Mouse (Mus musculus) urinary bladder, postnatal 36 days (tissue): Measurements from ENCODE around the gene Arl14.
"Not testable (repeated sequence)": the region's sequence is repeated elsewhere in the genome, so short reads cannot be mapped to it uniquely, and the experiment has no call there.

Experiments used
- DNase-seq, 2 experiments: peaks; one replicate each; pipeline ENCODE4 v3.0.0; 2022; ENCODE audit warnings: low spot score in 2 of 2, mixed read lengths in 1 of 2

Arl14 gene

DNA sequence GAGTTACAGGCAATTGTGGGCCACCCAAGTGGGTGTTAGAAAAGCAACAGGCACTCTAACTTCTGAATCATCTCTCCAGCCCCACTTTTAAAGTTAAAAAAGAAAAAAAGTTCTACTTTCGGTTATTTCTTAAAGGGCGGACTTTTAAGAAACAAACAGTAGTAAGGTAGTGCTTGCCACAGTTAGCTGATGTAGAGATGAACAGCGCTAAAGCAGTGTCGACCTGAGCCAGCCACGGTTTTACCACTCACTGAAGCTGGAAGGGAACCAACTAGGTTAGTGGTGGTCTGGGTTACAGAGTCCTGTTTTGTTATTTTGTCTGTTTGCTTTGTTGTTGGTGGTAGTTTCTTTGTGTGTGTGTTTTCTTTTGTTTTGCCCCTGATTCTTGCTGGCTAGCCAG lies 8.8 kb upstream of the Arl14 start:
- DNase-seq: no peak

- DNase-seq: no peak
Observed at GRCm38 (mm10) chr3:69214566-69214965, 7.7 kb upstream of the Arl14 start.

- no peak for DNase-seq
Observed at GRCm38 (mm10) chr3:69222502-69222900, 282 bp downstream of the Arl14 start.

- no peak for DNase-seq
Observed at GRCm38 (mm10) chr3:69222987-69223386, 768 bp downstream of the Arl14 start.

GRCm38 (mm10) chr3:69223666-69224065 lies 1.4 kb downstream of the Arl14 start:
- DNase-seq: no peak

- no peak for DNase-seq
Observed at GRCm38 (mm10) chr3:69225019-69225418, 2.8 kb downstream of the Arl14 start.

GRCm38 (mm10) chr3:69226496-69226895 lies 4.3 kb downstream of the Arl14 start:
- DNase-seq: no peak

GRCm38 (mm10) chr3:69228002-69228401 lies 5.8 kb downstream of the Arl14 start:
- no peak for DNase-seq

DNA sequence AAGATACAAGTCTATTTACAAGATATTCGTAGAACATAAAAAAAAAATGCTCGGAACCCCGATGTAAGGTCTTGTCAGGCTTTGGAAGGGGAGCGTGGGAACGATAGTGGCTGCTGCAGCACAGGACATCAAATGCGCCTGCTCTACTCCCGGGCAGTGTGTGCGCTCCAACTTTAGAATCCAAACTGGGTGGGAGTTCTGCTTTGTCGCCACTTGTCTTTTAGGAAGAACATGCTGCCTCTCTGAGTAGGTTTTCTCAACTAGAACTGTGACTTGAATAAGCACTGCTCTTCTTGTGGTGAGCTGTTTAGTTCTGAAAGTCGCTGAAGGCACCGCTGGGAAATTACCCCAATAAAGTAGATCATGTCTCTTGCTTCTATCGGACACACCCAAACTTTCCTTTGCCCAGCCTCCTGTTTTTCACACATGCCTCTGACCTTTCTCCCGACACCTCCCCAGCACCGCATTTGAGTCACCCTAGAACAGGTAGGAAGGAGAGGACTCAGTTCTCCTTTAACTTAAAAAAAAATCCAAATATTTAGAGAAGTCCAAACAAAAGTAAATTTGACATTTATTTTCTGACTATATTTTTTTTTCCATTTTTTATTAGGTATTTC lies 9.4 kb downstream of the Arl14 start:
- DNase-seq: no peak

GRCm38 (mm10) chr3:69233552-69234189 lies 11.5 kb downstream of the Arl14 start:
- DNase-seq: not testable (repeated sequence)

DNA sequence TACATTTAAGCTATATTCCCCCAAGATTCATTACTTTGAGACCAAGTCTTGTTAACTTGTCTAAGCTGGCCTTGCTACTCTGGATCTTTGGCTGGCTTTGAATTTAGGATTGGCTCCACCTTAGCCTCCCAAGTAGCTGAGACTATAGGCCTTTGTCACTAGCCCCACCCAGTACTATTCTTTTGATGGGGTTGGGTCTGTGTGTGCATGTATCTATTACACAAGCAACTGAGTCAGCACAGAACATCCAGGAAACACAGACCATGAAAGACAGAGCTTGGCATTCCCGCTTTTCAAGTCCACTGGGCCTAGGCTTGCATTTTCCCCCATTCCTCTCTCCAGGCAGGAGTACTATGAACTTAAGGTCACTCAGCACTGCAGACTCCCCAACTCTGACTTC lies 12.3 kb downstream of the Arl14 start:
- DNase-seq: no peak

DNA sequence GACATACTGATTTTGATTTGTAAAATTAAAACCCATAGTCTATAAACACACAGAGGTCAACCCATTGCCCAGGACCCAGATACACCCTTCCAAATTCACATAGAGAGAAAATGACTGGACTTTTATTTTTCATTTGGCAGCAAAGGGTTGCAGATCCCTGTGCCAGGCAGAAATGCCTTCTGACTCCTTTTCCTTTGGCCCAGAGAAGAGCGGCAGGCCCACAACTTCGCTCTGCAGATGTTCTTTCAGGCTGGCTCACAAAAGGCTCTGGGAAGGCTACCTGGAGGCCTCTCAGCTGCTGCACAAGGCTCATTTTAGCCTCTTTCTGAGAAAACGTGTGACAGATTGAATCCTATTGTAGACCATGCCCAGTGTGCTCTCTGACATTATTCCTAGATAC lies 13.6 kb downstream of the Arl14 start:
- no peak for DNase-seq

- no peak for DNase-seq
Observed at GRCm38 (mm10) chr3:69236491-69236890, 14.3 kb downstream of the Arl14 start.

- peak; percentile 41 to 42 for DNase-seq
Observed at GRCm38 (mm10) chr3:69238141-69238851, 16.1 kb downstream of the Arl14 start.

DNA sequence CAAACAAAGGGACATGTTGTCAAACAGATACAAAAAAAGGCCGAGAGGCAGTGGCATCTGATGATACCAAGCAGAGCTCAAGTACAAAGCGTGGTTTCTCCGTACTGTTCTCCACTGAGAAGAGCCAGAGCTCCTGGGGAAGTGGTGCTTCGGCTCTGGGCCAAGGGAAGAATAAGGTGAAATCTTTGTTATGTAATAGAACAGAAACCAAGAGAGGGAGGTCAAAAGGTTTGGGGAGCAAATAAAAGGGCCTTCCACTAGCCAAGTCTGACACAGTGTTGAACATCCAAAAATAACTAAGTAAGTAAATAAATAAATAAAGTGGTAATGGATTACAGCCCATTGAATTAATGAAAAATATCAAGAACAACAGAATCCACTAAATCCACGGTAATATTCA lies 17.0 kb downstream of the Arl14 start:
- no peak for DNase-seq

GRCm38 (mm10) chr3:69241020-69241419 lies 18.8 kb downstream of the Arl14 start:
- no peak for DNase-seq

DNA sequence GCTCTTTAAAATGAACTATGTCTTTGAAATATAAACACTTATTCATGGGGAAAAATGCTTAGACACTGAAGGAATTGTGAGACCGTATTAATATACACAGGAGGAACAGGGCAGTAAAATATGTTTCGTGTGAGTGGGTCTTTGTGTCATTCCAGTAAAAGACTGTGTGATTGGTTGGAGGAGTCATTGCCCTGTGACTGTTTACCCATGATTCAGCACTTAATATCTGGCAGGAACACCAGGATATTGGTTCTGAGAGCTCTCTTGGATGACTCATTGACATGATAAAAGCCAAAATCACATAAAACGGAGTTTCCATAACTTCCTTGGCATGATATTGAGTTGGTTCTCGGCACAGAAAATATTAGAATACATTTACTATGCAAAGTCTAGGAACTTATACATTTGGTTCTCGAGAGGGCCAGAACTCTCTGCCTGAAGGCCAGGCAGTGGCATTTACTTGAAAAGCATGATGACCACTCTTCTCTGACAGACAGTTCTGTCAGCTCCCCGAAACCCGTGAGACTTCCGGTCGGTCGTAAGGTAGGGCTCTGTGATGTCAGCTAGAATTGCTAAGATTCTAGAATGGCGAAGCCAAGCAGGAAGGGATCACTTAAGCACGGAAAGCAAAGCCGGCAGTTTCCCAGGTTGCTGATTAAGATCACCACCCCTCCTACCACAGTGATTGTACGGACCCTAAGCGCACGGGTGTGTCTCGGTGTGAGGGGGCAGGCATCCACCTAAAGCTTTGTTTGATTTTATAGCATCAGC lies 31.1 kb downstream of the Arl14 start:
- no peak for DNase-seq

- no peak for DNase-seq
Observed at GRCm38 (mm10) chr3:69254676-69255075, 32.5 kb downstream of the Arl14 start.

DNA sequence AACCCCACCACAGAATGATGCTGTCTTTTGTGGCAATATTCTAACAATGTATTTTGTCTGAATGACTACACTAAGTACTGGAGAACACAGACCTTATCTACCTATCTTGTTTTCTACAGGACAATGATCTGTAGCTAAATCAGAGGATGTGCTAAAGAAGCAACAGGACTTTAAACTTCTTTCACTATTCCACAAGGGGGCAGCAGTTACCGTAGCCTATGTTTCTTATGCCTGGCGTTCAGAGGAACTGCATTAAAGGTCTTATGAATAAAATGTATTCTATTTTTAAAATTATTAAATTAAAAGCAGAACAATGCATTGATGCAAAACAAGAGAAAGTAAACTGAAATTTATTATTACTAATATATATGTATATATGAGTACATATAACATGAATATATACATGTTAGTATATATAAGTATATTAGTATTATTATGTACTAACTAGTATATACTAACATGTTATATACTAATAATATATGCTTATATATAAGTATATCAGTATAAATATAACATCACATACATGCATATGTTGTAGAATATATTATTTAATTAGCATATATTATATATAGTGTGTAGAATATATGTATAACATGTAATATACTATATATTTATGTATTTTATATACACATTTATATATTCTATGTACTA lies 35.0 kb downstream of the Arl14 start:
- peak in 1 of 2 experiments; percentile 22 for DNase-seq

- DNase-seq: no peak
Observed at GRCm38 (mm10) chr3:69263010-69263643, 40.9 kb downstream of the Arl14 start.

- not testable (repeated sequence) for DNase-seq
Observed at GRCm38 (mm10) chr3:69264299-69264698, 42.1 kb downstream of the Arl14 start.
